Mouse (Mus musculus): Measurements from ENCODE around the gene Azi2.
A peak's percentile ranks its signal among the peaks of the same experiment; 100 is the strongest.

Gene Azi2

GRCm38 (mm10) chr9:118082575-118083431, 42.5 kb downstream of the Azi2 start:
- peak; percentile 28 for DNase-seq (ENCODE audit: low read depth, low spot score)

GRCm38 (mm10) chr9:118083834-118084233, 43.5 kb downstream of the Azi2 start:
- no peak for DNase-seq (ENCODE audit: low read depth, low spot score)

GRCm38 (mm10) chr9:118099395-118099794, 59.1 kb downstream of the Azi2 start:
- DNase-seq (ENCODE audit: low read depth, low spot score), result no peak

- DNase-seq (ENCODE audit: low read depth, low spot score), result no peak
These were observed 60.2 kb downstream of the Azi2 start for GRCm38 (mm10) chr9:118100484-118100883.

- DNase-seq (ENCODE audit: low read depth, low spot score), result no peak
These were observed 61.5 kb downstream of the Azi2 start for GRCm38 (mm10) chr9:118101802-118102201.

GRCm38 (mm10) chr9:118108527-118109011, 68.3 kb downstream of the Azi2 start:
- DNase-seq (ENCODE audit: low read depth, low spot score), result no peak

- no peak for DNase-seq (ENCODE audit: low read depth, low spot score)
These were observed 69.5 kb downstream of the Azi2 start for GRCm38 (mm10) chr9:118109697-118110359.

- DNase-seq (ENCODE audit: low read depth, low spot score), result no peak
These were observed 70.0 kb downstream of the Azi2 start for GRCm38 (mm10) chr9:118110360-118110710.

All from forelimb bud, embryonic 11.5 days (tissue).